23 mouse cellular contexts compared by ENCODE assay signal in genomic region chr19:19969780-19970512, GRCm38 (mm10).
"Had no signal": no experiment of that assay in that cellular context is flagged by ENCODE, and none has a peak within 500 bp of the region (broad histone marks: within the 10 kb centered on the region; RNA-seq: fewer than 3 reads in every experiment).

No protein-coding gene starts in this region.

- H3K27me3 ChIP-seq: heart, embryonic 12.5 days; hindbrain, embryonic 12.5 days; intestine, embryonic 15.5 days; limb, embryonic 15.5 days had no signal

- H3K9me3 ChIP-seq: heart, embryonic 10.5 days; heart, embryonic 12.5 days; hindbrain, embryonic 10.5 days; hindbrain, embryonic 12.5 days; intestine, embryonic 15.5 days; limb, embryonic 15.5 days had no signal

- H3K4me3 ChIP-seq: gastrocnemius, adult 2 months; heart, embryonic 10.5 days; heart, embryonic 12.5 days; hindbrain, embryonic 10.5 days; hindbrain, embryonic 12.5 days; intestine, embryonic 15.5 days; layer of hippocampus, adult 2 months; left cerebral cortex, adult 2 months; limb, embryonic 15.5 days had no signal

- H3K4me2 ChIP-seq: heart, embryonic 12.5 days; hindbrain, embryonic 12.5 days; hindbrain, embryonic 14.5 days; intestine, embryonic 15.5 days; limb, embryonic 15.5 days had no signal

- H3K4me1 ChIP-seq: heart, embryonic 10.5 days; heart, embryonic 12.5 days; hindbrain, embryonic 10.5 days; hindbrain, embryonic 12.5 days; intestine, embryonic 15.5 days; limb, embryonic 15.5 days had no signal

- H3K9ac ChIP-seq: heart, embryonic 12.5 days; hindbrain, embryonic 12.5 days; hindbrain, embryonic 14.5 days; intestine, embryonic 15.5 days; limb, embryonic 15.5 days had no signal

- H3K27ac ChIP-seq: gastrocnemius, adult 2 months; heart, embryonic 10.5 days; hindbrain, embryonic 10.5 days; hindbrain, embryonic 12.5 days; hindbrain, embryonic 14.5 days; intestine, embryonic 15.5 days; layer of hippocampus, adult 2 months; left cerebral cortex, adult 2 months; limb, embryonic 15.5 days had no signal

- DNase-seq: gastrocnemius, adult 2 months; gastrocnemius, postnatal 10 days; gastrocnemius, postnatal 25 days; heart, adult 18-20 months; heart, postnatal 10 days; heart, postnatal 4 days; kidney, adult 18-20 months; kidney, adult 8-10 months; kidney, postnatal 10 days; kidney, postnatal 25 days; kidney, postnatal 4 days had no signal

- H3K36me3 ChIP-seq: heart, embryonic 10.5 days; heart, embryonic 12.5 days; hindbrain, embryonic 10.5 days; hindbrain, embryonic 12.5 days; intestine, embryonic 15.5 days; limb, embryonic 15.5 days had no signal

- ATAC-seq: hindbrain, embryonic 16.5 days; inflammation-experienced regulatory T-cells, adult 6 months; intestine, embryonic 15.5 days; intestine, postnatal 0 days had no signal
